Mouse (Mus musculus) erythroblast, embryonic 14.5 days (primary cell): ENCODE results near the gene Trip4. TPM values are rescaled to one million over a fixed set of nuclear protein-coding genes. Genes with fewer than 3 reads are reported as not detected.

Source experiments
- H3K27me3 ChIP-seq: 2 replicates; pipeline ENCODE4 v1.6.1; 2012; ENCODE audit warnings: inconsistent platforms; ENCODE audit not compliant: control insufficient read depth
- H3K36me3 ChIP-seq: 2 replicates; pipeline ENCODE4 v1.6.1; 2012; ENCODE audit warnings: mild to moderate bottlenecking, inconsistent platforms; ENCODE audit not compliant: control insufficient read depth
- H3K4me1 ChIP-seq: 2 replicates; pipeline ENCODE4 v1.6.1; 2012; ENCODE audit warnings: inconsistent platforms; ENCODE audit not compliant: control insufficient read depth
- H3K4me3 ChIP-seq: replicated peaks from 2 replicates; pipeline ENCODE3; 2012; ENCODE audit warnings: moderate library complexity, mild to moderate bottlenecking, inconsistent platforms
- H3K9me3 ChIP-seq: 2 replicates; pipeline ENCODE4 v1.6.1; 2012; ENCODE audit warnings: low read length, inconsistent platforms, mixed read lengths; ENCODE audit not compliant: control insufficient read depth
- GATA1 ChIP-seq: IDR thresholded peaks from 2 replicates; pipeline ENCODE4 v1.6.1; 2012; ENCODE audit warnings: low read length, inconsistent platforms, mixed read lengths
- TAL1 ChIP-seq: IDR thresholded peaks from 3 replicates; pipeline ENCODE4 v1.6.1; 2012; ENCODE audit warnings: low read length, inconsistent platforms, mixed read lengths
- polyA plus RNA-seq: library from polyadenylated mRNA; stranded (reverse); fragments of >175 nt; gene quantifications from 2 replicates; pipeline ENCODE4 v1.2.3, GENCODE M21; 2012

Gene Trip4
- polyA plus RNA-seq, 1 experiment, result 0.07 TPM

DNA sequence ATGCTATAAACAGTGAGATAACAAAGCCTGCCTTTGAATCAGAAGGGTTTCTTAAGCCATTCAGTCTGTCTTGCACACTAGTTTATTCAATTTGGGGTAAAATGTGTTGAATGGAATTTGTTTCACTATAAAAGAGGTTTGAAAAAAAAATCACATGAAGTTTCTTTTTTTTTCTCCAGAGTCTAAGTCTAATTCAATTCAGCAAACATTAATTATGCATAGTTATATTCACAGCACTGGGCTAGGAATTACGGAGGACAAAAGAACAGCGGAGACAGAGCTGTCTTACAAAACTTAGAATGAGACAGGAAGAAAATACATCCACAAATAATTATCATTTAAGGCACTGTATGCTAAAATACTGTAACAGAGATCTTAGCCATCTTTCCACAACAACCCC, 90.2 kb downstream of the Trip4 start:
- Histone ChIP-seq H3K27me3 (no peaks in the 10 kb centered on the region), H3K4me1 (peaks cover 23% of the 10 kb centered on the region), H3K36me3 (peaks cover 7% of the 10 kb centered on the region), H3K4me3 (no peak overlapping the region), H3K9me3 (no peaks in the 10 kb centered on the region)
- TF ChIP-seq TAL1 (no peak), GATA1 (no peak)

DNA sequence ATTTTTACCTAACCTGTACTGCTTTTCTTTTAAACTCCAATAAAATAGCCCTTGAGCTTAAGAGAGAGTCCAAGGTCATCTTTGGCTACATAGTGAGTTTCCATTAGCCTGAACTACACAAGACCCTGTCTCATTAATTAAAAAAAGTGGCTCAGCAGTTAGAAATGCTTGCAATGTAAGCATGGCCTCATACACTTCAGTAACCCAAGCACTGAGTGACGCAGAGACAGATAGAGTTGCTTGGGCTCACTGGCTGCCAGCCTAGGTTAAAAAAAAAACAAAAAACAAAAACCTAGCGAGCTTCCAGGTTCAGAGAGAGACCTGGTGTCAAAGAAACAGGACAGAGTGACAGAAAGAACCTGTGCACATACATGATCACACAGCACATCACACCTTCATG, 95.8 kb downstream of the Trip4 start:
- peaks cover 7% of the 10 kb centered on the region for H3K36me3 ChIP-seq
- peaks cover 17% of the 10 kb centered on the region for H3K4me1 ChIP-seq
- no peaks in the 10 kb centered on the region for H3K9me3 ChIP-seq
- H3K27me3 ChIP-seq, result no peaks in the 10 kb centered on the region
- no peak for TF ChIP-seq TAL1
- TF ChIP-seq GATA1, result no peak
- no peak overlapping the region for H3K4me3 ChIP-seq

- Histone ChIP-seq H3K27me3 (no peaks in the 10 kb centered on the region), H3K4me1 (peaks cover 14% of the 10 kb centered on the region), H3K4me3 (no peak overlapping the region), H3K36me3 (peaks cover 3% of the 10 kb centered on the region), H3K9me3 (no peaks in the 10 kb centered on the region)
- TF ChIP-seq GATA1 (no peak), TAL1 (no peak)
These were observed 96.8 kb downstream of the Trip4 start for GRCm38 (mm10) chr9:65811784-65812183.

DNA sequence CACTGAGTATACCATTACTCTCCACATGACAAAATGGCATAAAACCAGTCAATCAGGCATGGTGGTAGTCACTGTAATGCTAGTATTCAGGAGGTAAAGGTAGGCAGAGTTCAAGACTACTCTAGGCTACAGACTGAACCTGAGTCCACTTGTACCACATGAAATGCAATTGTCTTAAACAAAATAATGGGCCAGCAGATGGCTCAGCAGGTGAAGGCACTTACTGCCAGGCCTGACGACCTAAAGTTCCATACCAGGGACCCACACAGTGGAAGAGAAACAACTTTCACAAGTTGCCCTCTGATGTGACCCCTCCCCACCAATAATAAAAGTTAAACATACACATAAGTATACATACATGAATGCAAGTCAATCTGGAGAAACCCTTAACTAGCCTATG, 100.8 kb downstream of the Trip4 start:
- H3K27me3 ChIP-seq, result no peaks in the 10 kb centered on the region
- H3K4me3 ChIP-seq, result no peak overlapping the region
- TF ChIP-seq GATA1 (no peak), TAL1 (no peak)
- peaks cover 11% of the 10 kb centered on the region for H3K4me1 ChIP-seq
- no peaks in the 10 kb centered on the region for H3K36me3 ChIP-seq
- H3K9me3 ChIP-seq, result no peaks in the 10 kb centered on the region

- TF ChIP-seq TAL1 (no peak), GATA1 (no peak)
- Histone ChIP-seq H3K27me3 (no peaks in the 10 kb centered on the region), H3K36me3 (no peaks in the 10 kb centered on the region), H3K9me3 (no peaks in the 10 kb centered on the region), H3K4me3 (no peak overlapping the region), H3K4me1 (peaks cover 11% of the 10 kb centered on the region)
These were observed 101.3 kb downstream of the Trip4 start for GRCm38 (mm10) chr9:65807251-65807650.

GRCm38 (mm10) chr9:65799770-65800169, 108.8 kb downstream of the Trip4 start:
- H3K36me3 ChIP-seq, result peaks cover 9% of the 10 kb centered on the region
- H3K27me3 ChIP-seq, result no peaks in the 10 kb centered on the region
- peaks cover 11% of the 10 kb centered on the region for H3K4me1 ChIP-seq
- no peak overlapping the region for H3K4me3 ChIP-seq
- TF ChIP-seq TAL1 (no peak), GATA1 (no peak)
- no peaks in the 10 kb centered on the region for H3K9me3 ChIP-seq

GRCm38 (mm10) chr9:65795651-65796050, 112.9 kb downstream of the Trip4 start:
- TF ChIP-seq GATA1 (no peak), TAL1 (no peak)
- Histone ChIP-seq H3K4me3 (no peak overlapping the region), H3K36me3 (peaks cover 30% of the 10 kb centered on the region), H3K9me3 (no peaks in the 10 kb centered on the region), H3K27me3 (no peaks in the 10 kb centered on the region), H3K4me1 (peaks cover 10% of the 10 kb centered on the region)

- H3K4me1 ChIP-seq, result peaks cover 15% of the 10 kb centered on the region
- no peak for TF ChIP-seq GATA1
- TF ChIP-seq TAL1, result no peak
- H3K27me3 ChIP-seq, result no peaks in the 10 kb centered on the region
- H3K9me3 ChIP-seq, result no peaks in the 10 kb centered on the region
- peaks cover 30% of the 10 kb centered on the region for H3K36me3 ChIP-seq
- no peak overlapping the region for H3K4me3 ChIP-seq
These were observed 114.3 kb downstream of the Trip4 start for GRCm38 (mm10) chr9:65794313-65794712.

DNA sequence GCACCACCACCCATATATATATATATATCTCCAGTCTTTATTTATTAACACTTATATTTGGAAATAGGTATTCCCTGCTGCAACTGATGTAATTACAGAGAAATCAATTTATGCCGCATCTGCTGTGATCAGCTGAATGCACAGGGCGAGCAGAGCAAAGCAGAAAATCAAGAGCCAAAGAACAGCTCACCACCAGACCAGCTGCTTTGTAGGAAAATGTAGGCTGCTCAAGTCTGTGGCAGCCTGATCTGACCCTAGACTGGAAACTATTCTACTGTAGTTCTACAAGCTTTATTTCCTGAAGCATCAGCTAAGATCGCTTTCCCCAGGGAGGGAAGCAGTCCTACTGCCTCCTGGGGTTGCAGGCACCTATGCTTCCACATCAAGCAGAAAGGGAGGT, 115.1 kb downstream of the Trip4 start:
- peaks cover 21% of the 10 kb centered on the region for H3K4me1 ChIP-seq
- H3K9me3 ChIP-seq, result no peaks in the 10 kb centered on the region
- H3K36me3 ChIP-seq, result peaks cover 30% of the 10 kb centered on the region
- no peaks in the 10 kb centered on the region for H3K27me3 ChIP-seq
- H3K4me3 ChIP-seq, result no peak overlapping the region
- TF ChIP-seq GATA1 (no peak), TAL1 (no peak)

- H3K4me3 ChIP-seq, result no peak overlapping the region
- peaks cover 30% of the 10 kb centered on the region for H3K36me3 ChIP-seq
- TF ChIP-seq TAL1, result no peak
- no peak for TF ChIP-seq GATA1
- H3K9me3 ChIP-seq, result no peaks in the 10 kb centered on the region
- H3K4me1 ChIP-seq, result peaks cover 25% of the 10 kb centered on the region
- H3K27me3 ChIP-seq, result no peaks in the 10 kb centered on the region
These were observed 115.5 kb downstream of the Trip4 start for GRCm38 (mm10) chr9:65793086-65793485.
